Comparison of ENCODE assay signal across 25 mouse cellular contexts in the genomic region with DNA sequence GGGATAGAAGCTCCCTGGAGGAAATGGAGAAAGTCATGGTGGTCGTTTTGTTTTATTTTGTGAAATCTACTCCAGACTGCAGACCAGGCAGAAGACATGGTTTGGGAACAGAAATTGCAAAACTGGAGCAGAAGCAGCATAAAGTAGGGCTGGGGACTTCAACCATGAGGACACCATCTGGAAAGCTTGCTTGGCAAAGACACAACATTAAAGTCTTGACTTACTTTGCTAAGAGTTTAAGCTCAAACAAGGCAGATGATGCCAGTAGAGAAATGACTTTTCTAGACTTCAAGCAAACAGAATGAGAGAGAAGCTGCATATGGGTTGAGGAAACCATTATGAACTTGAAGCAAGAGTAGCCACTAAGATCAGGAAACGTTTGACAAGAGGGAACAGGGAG.
"Had no signal": no experiment of that assay in that cellular context is flagged by ENCODE, and none has a peak within 500 bp of the region (broad histone marks: within the 10 kb centered on the region; RNA-seq: fewer than 3 reads in every experiment).

No protein-coding gene starts in this region.

- H3K9me3 ChIP-seq: heart, embryonic 10.5 days; heart, embryonic 12.5 days; hindbrain, embryonic 13.5 days; intestine, embryonic 15.5 days; limb, embryonic 10.5 days; limb, embryonic 12.5 days had no signal

- H3K27me3 ChIP-seq: heart, embryonic 12.5 days; hindbrain, embryonic 13.5 days; intestine, embryonic 15.5 days; limb, embryonic 12.5 days had no signal

- H3K4me1 ChIP-seq: heart, embryonic 10.5 days; heart, embryonic 12.5 days; hindbrain, embryonic 13.5 days; intestine, embryonic 15.5 days had no signal

- H3K36me3 ChIP-seq: heart, embryonic 10.5 days; heart, embryonic 12.5 days; hindbrain, embryonic 13.5 days; intestine, embryonic 15.5 days; limb, embryonic 10.5 days; limb, embryonic 12.5 days had no signal

- H3K4me2 ChIP-seq: heart, embryonic 12.5 days; hindbrain, embryonic 13.5 days; intestine, embryonic 15.5 days; limb, embryonic 12.5 days; liver, embryonic 11.5 days had no signal

- ATAC-seq: hindbrain, embryonic 16.5 days; inflammation-experienced regulatory T-cells, adult 6 months; intestine, embryonic 15.5 days; intestine, postnatal 0 days had no signal

- H3K27ac ChIP-seq: gastrocnemius, adult 2 months; heart, embryonic 10.5 days; hindbrain, embryonic 13.5 days; intestine, embryonic 15.5 days; layer of hippocampus, adult 2 months; left cerebral cortex, adult 2 months; limb, embryonic 10.5 days; limb, embryonic 12.5 days; liver, embryonic 14.5 days had no signal

- DNase-seq: gastrocnemius, adult 2 months; gastrocnemius, postnatal 10 days; gastrocnemius, postnatal 25 days; heart, adult 18-20 months; heart, postnatal 10 days; heart, postnatal 4 days; kidney, adult 18-20 months; kidney, adult 8-10 months; kidney, postnatal 10 days; kidney, postnatal 25 days; kidney, postnatal 4 days; liver had no signal

- H3K9ac ChIP-seq: heart, embryonic 12.5 days; hindbrain, embryonic 13.5 days; intestine, embryonic 15.5 days; limb, embryonic 12.5 days; liver, embryonic 14.5 days had no signal

- H3K4me3 ChIP-seq: gastrocnemius, adult 2 months; heart, embryonic 10.5 days; heart, embryonic 12.5 days; hindbrain, embryonic 13.5 days; intestine, embryonic 15.5 days; layer of hippocampus, adult 2 months; left cerebral cortex, adult 2 months; limb, embryonic 10.5 days; limb, embryonic 12.5 days had no signal
